ENCODE assay signal across 8 mouse cellular contexts in genomic region chr2:32132567-32132992, GRCm38 (mm10). TPM values are rescaled to one million over a fixed set of nuclear protein-coding genes. Genes with fewer than 3 reads are reported as not detected.
A peak's percentile ranks its signal among the peaks of the same experiment; 100 is the strongest.
DNase-seq lines count a peak whose midpoint lies in the region; ATAC-seq and TF ChIP-seq lines count a peak whose summit lies in the region.

No protein-coding gene starts in this region.

- ATAC-seq in erythroid progenitor cell, adult 5-6 weeks (replicated peaks; ENCODE audit: low FRiP score, poor library complexity, severe bottlenecking) = peak; percentile 44
- peak; percentile 50 for ATAC-seq in intestine, postnatal 0 days
- ATAC-seq in lung, postnatal 0 days = peak; percentile 42

- peak; percentile 96 for DNase-seq in heart, adult 11 months
- DNase-seq in heart, adult 8-10 months (ENCODE audit: low spot score) = no peak
- DNase-seq in R1 (ENCODE audit: low read depth, low spot score) = peak; percentile 97
- DNase-seq in lung, postnatal 0 days (ENCODE audit: low spot score) = peak; percentile 83
- DNase-seq in spleen, postnatal 14 days (ENCODE audit: low spot score in 2 of 2) = peak; percentile 80 to 83
- DNase-seq in layer of hippocampus, adult 18-20 months (ENCODE audit: low spot score in 2 of 2) = no peak

- no peaks in the 10 kb centered on the region for H3K27me3 ChIP-seq in intestine, postnatal 0 days (replicated peaks; ENCODE audit: control insufficient read depth, insufficient read depth, low read length)
- no peaks in the 10 kb centered on the region for H3K27me3 ChIP-seq in lung, postnatal 0 days (replicated peaks; ENCODE audit: insufficient read depth, low read length)

- H3K4me3 ChIP-seq in intestine, postnatal 0 days (ENCODE audit: low read depth, low read length) = no peak overlapping the region
- no peak overlapping the region for H3K4me3 ChIP-seq in lung, postnatal 0 days (ENCODE audit: low read depth, low read length)

- no peak for TF ChIP-seq EP300 in lung, postnatal 0 days (IDR thresholded peaks at IDR 0.05)

- H3K4me1 ChIP-seq in intestine, postnatal 0 days (replicated peaks; ENCODE audit: control insufficient read depth, insufficient read depth, low read length) = 0 out of 2 replicates have a peak, but pooled peaks cover 3% of the 10 kb centered on the region
- H3K4me1 ChIP-seq in lung, postnatal 0 days (ENCODE audit: insufficient read depth, low read depth, low read length) = peaks cover 2% of the 10 kb centered on the region; the same call in 1 of the 2 replicates

- H3K9ac ChIP-seq in intestine, postnatal 0 days (ENCODE audit: low read depth, low read length) = no peak overlapping the region
- H3K9ac ChIP-seq in lung, postnatal 0 days (replicated peaks; ENCODE audit: low read depth) = no peak overlapping the region

- no peak for TF ChIP-seq CTCF in intestine, postnatal 0 days (IDR thresholded peaks at IDR 0.05; ENCODE audit: low read depth)
- TF ChIP-seq CTCF in lung, postnatal 0 days (IDR thresholded peaks at IDR 0.05) = no peak

- H3K9me3 ChIP-seq in intestine, postnatal 0 days (ENCODE audit: control insufficient read depth) = no peaks in the 10 kb centered on the region
- H3K9me3 ChIP-seq in lung, postnatal 0 days (ENCODE audit: low read length) = no peaks in the 10 kb centered on the region

- peak overlapping the region; percentile 24; the same call in 1 of the 2 replicates for H3K4me2 ChIP-seq in intestine, postnatal 0 days (replicated peaks; ENCODE audit: low read depth)
- no peak overlapping the region for H3K4me2 ChIP-seq in lung, postnatal 0 days (replicated peaks; ENCODE audit: low read depth, low read length)

- 5% methylated on average over 12 of the region's 12 CpGs for WGBS in intestine, postnatal 0 days
- 4% methylated on average over 12 of the region's 12 CpGs for WGBS in lung, postnatal 0 days

- H3K27ac ChIP-seq in intestine, postnatal 0 days (ENCODE audit: low read depth, low read length) = no peak overlapping the region
- H3K27ac ChIP-seq in lung, postnatal 0 days (ENCODE audit: low read length) = no peak overlapping the region

- H3K36me3 ChIP-seq in intestine, postnatal 0 days (ENCODE audit: control insufficient read depth, insufficient read depth) = no peaks in the 10 kb centered on the region
- H3K36me3 ChIP-seq in lung, postnatal 0 days (ENCODE audit: insufficient read depth, low read length) = no peaks in the 10 kb centered on the region

RNA-seq across cellular contexts. Expression of gene Prrc2b, which starts 18.3 kb away (rescaled TPM):
- total RNA-seq in heart, adult 8-10 months (2022) = 10 to 100 TPM; 83.5 to 94.1 (median 89.2) TPM
- total RNA-seq in erythroid progenitor cell, adult 5-6 weeks (2015; ENCODE audit: low replicate concordance) = 19.1 and 26.4 TPM in 2 replicates
- total RNA-seq in erythroid progenitor cell, adult 5-6 weeks (2017; ENCODE audit: low replicate concordance) = 11.1 and 25.3 TPM in 2 replicates
- 17.7 and 18.9 TPM in 2 replicates for polyA plus RNA-seq in intestine, postnatal 0 days (2015; fragmentation: Nextera tagmentation; extraction: Ambion mirVana)
- polyA plus RNA-seq in lung, postnatal 0 days (2015; fragmentation: Nextera tagmentation; extraction: Ambion mirVana) = 21.2 and 24.6 TPM in 2 replicates
- total RNA-seq in layer of hippocampus, adult 18-20 months (2021) = 100 to 1,000 TPM; 293 to 298 TPM

RNA-seq across cellular contexts. Expression of gene Plpp7, which starts 37.3 kb away (rescaled TPM):
- total RNA-seq in heart, adult 8-10 months (2022) = 10 to 100 TPM; 34.7 to 48.9 (median 42.6) TPM
- total RNA-seq in erythroid progenitor cell, adult 5-6 weeks (2015; ENCODE audit: low replicate concordance) = not detected in 2 replicates
- total RNA-seq in erythroid progenitor cell, adult 5-6 weeks (2017; ENCODE audit: low replicate concordance) = 0.26 TPM in 1 of 2 replicates, not detected in the other
- polyA plus RNA-seq in intestine, postnatal 0 days (2015; fragmentation: Nextera tagmentation; extraction: Ambion mirVana) = 3.1 and 3.8 TPM in 2 replicates
- polyA plus RNA-seq in lung, postnatal 0 days (2015; fragmentation: Nextera tagmentation; extraction: Ambion mirVana) = 2.4 and 2.5 TPM in 2 replicates
- total RNA-seq in layer of hippocampus, adult 18-20 months (2021) = 10 to 100 TPM; 24.1 to 26.1 TPM

RNA-seq across cellular contexts. Expression of gene Fam78a, which starts 47.9 kb away (rescaled TPM):
- total RNA-seq in heart, adult 8-10 months (2022) = 10 to 100 TPM; 12.7 to 26.1 (median 16.3) TPM
- total RNA-seq in erythroid progenitor cell, adult 5-6 weeks (2015; ENCODE audit: low replicate concordance) = 27.7 and 41.1 TPM in 2 replicates
- total RNA-seq in erythroid progenitor cell, adult 5-6 weeks (2017; ENCODE audit: low replicate concordance) = 48.4 and 75.5 TPM in 2 replicates
- 6.1 and 6.2 TPM in 2 replicates for polyA plus RNA-seq in intestine, postnatal 0 days (2015; fragmentation: Nextera tagmentation; extraction: Ambion mirVana)
- 2.5 TPM in 2 replicates for polyA plus RNA-seq in lung, postnatal 0 days (2015; fragmentation: Nextera tagmentation; extraction: Ambion mirVana)
- 1 to 10 TPM; 4.1 to 5.5 TPM for total RNA-seq in layer of hippocampus, adult 18-20 months (2021)

Comparison
In these comparisons a context has a peak if more than half of its experiments do, and no peak if none do; other contexts are left out.
1. DNase-seq: peak in heart, adult 11 months (single experiment), R1 (single experiment), lung, postnatal 0 days (single experiment) and spleen, postnatal 14 days (2 of 2); none in heart, adult 8-10 months (single experiment) and layer of hippocampus, adult 18-20 months (0 of 2).
2. RNA of gene Plpp7, which starts 37.3 kb away (total RNA-seq): 34.7 to 48.9 TPM in heart, adult 8-10 months and 24.1 to 26.1 TPM in layer of hippocampus, adult 18-20 months; 0.26 TPM in erythroid progenitor cell, adult 5-6 weeks; every median in the first group is over 10 times any median in the second.
3. Peak in every context shown above with its lines, with median percentiles within 50 percentile points of each other: ATAC-seq.